Mouse (Mus musculus) mesoderm, embryonic 11.5 days (tissue): Measurements from ENCODE around the gene Atp23.
A peak's percentile ranks its signal among the peaks of the same experiment; 100 is the strongest.

Experiments used
- DNase-seq: peaks from one replicate; pipeline ENCODE4 v3.0.0-alpha.2; 2012; ENCODE audit warnings: low read depth, low spot score

Gene Atp23

GRCm38 (mm10) chr10:126911479-126911878 is 10.3 kb upstream of the Atp23 start:
- DNase-seq, result no peak

GRCm38 (mm10) chr10:126906811-126907210 is 5.7 kb upstream of the Atp23 start:
- DNase-seq, result no peak

- DNase-seq, result peak; percentile 94
Measured at GRCm38 (mm10) chr10:126905650-126906075, 4.5 kb upstream of the Atp23 start.

GRCm38 (mm10) chr10:126905086-126905485 is 3.9 kb upstream of the Atp23 start:
- no peak for DNase-seq

- DNase-seq, result no peak
Measured at GRCm38 (mm10) chr10:126904221-126904620, 3.1 kb upstream of the Atp23 start.

GRCm38 (mm10) chr10:126901488-126901843 is 311 bp upstream of the Atp23 start:
- DNase-seq, result no peak

GRCm38 (mm10) chr10:126895891-126896290 is 5.3 kb downstream of the Atp23 start:
- DNase-seq, result no peak

- no peak for DNase-seq
Measured at GRCm38 (mm10) chr10:126894061-126894460, 7.1 kb downstream of the Atp23 start.

- DNase-seq, result no peak
Measured at GRCm38 (mm10) chr10:126893145-126893544, 8.0 kb downstream of the Atp23 start.

- no peak for DNase-seq
Measured at GRCm38 (mm10) chr10:126873755-126874154, 27.4 kb downstream of the Atp23 start.

- DNase-seq, result no peak
Measured at GRCm38 (mm10) chr10:126872256-126872655, 28.9 kb downstream of the Atp23 start.

- peak; percentile 68 for DNase-seq
Measured at GRCm38 (mm10) chr10:126869372-126870318, 31.5 kb downstream of the Atp23 start.

- DNase-seq, result no peak
Measured at GRCm38 (mm10) chr10:126865284-126865683, 35.9 kb downstream of the Atp23 start.

- peak; percentile 23 for DNase-seq
Measured at GRCm38 (mm10) chr10:126862193-126862592, 39.0 kb downstream of the Atp23 start.

GRCm38 (mm10) chr10:126853286-126853685 is 47.9 kb downstream of the Atp23 start:
- DNase-seq, result no peak

GRCm38 (mm10) chr10:126845309-126845911 is 55.7 kb downstream of the Atp23 start:
- DNase-seq, result no peak

- no peak for DNase-seq
Measured at GRCm38 (mm10) chr10:126844689-126845088, 56.5 kb downstream of the Atp23 start.

- DNase-seq, result no peak
Measured at GRCm38 (mm10) chr10:126840266-126840665, 60.9 kb downstream of the Atp23 start.

- DNase-seq, result no peak
Measured at GRCm38 (mm10) chr10:126833006-126833405, 68.1 kb downstream of the Atp23 start.

- no peak for DNase-seq
Measured at GRCm38 (mm10) chr10:126831329-126831728, 69.8 kb downstream of the Atp23 start.

GRCm38 (mm10) chr10:126828618-126829017 is 72.5 kb downstream of the Atp23 start:
- no peak for DNase-seq

GRCm38 (mm10) chr10:126827941-126828593 is 73.1 kb downstream of the Atp23 start:
- DNase-seq, result no peak
